Mouse (Mus musculus) cerebellum, postnatal 14 days (tissue): ENCODE results near the gene Gm45021.

Source experiments
- DNase-seq, 2 experiments: peaks; one replicate each; pipeline ENCODE4 v3.0.0; 2021; ENCODE audit warnings: mixed read lengths in 2 of 2

Gm45021 gene

GRCm38 (mm10) chr6:48589194-48589750 is at the start of gene Gm45021:
Gene Gm45021 (plus strand): TSS chr6:48589610.
- no peak for DNase-seq

- DNase-seq = peak; percentile 43 to 58
These were observed 49.5 kb upstream of the Gm45021 start for GRCm38 (mm10) chr6:48539860-48540259.

GRCm38 (mm10) chr6:48540721-48541120 is 48.7 kb upstream of the Gm45021 start:
- DNase-seq = no peak

GRCm38 (mm10) chr6:48541560-48542450 is 47.6 kb upstream of the Gm45021 start:
- peak in 1 of 2 experiments; percentile 45 for DNase-seq

- DNase-seq = no peak
These were observed 46.8 kb upstream of the Gm45021 start for GRCm38 (mm10) chr6:48542631-48543030.

GRCm38 (mm10) chr6:48545251-48545650 is 44.2 kb upstream of the Gm45021 start:
- DNase-seq = no peak

- peak; percentile 50 to 77 for DNase-seq
These were observed 43.1 kb upstream of the Gm45021 start for GRCm38 (mm10) chr6:48546271-48546670.

GRCm38 (mm10) chr6:48546858-48547257 is 42.6 kb upstream of the Gm45021 start:
- DNase-seq = no peak

GRCm38 (mm10) chr6:48548314-48548713 is 41.1 kb upstream of the Gm45021 start:
- no peak for DNase-seq

- DNase-seq = no peak
These were observed 36.5 kb upstream of the Gm45021 start for GRCm38 (mm10) chr6:48552918-48553317.

GRCm38 (mm10) chr6:48553819-48554218 is 35.6 kb upstream of the Gm45021 start:
- peak in 1 of 2 experiments; percentile 46 for DNase-seq

- peak; percentile 99 to 100 for DNase-seq
These were observed 34.9 kb upstream of the Gm45021 start, which contains the start of gene Lrrc61 for GRCm38 (mm10) chr6:48554280-48555103. Gene Lrrc61 (plus strand): TSS chr6:48554796.

GRCm38 (mm10) chr6:48555104-48555890 is 34.1 kb upstream of the Gm45021 start:
- DNase-seq = peak; percentile 69 to 75

- DNase-seq = no peak
These were observed 33.5 kb upstream of the Gm45021 start for GRCm38 (mm10) chr6:48555956-48556355.

- DNase-seq = no peak
These were observed 23.6 kb upstream of the Gm45021 start for GRCm38 (mm10) chr6:48565693-48566310.

- DNase-seq = peak; percentile 68 to 79
These were observed 23.1 kb upstream of the Gm45021 start for GRCm38 (mm10) chr6:48566312-48566711.

- DNase-seq = peak; percentile 61 to 68
These were observed 21.1 kb upstream of the Gm45021 start for GRCm38 (mm10) chr6:48568036-48568984.

- DNase-seq = peak in 1 of 2 experiments; percentile 34
These were observed 20.2 kb upstream of the Gm45021 start for GRCm38 (mm10) chr6:48569065-48569807.

- DNase-seq = no peak
These were observed 17.4 kb upstream of the Gm45021 start for GRCm38 (mm10) chr6:48572014-48572413.

GRCm38 (mm10) chr6:48572572-48573061 is 16.8 kb upstream of the Gm45021 start, which contains the start of gene Rarres2:
Gene Rarres2 (minus strand): TSS chr6:48572789.
- DNase-seq = no peak
